Mouse (Mus musculus): ENCODE measurements around the gene Slc34a2. TPM values are rescaled to one million over a fixed set of nuclear protein-coding genes. Genes with fewer than 3 reads are reported as not detected.

Gene Slc34a2
- polyA plus RNA-seq, 2 experiments = 0.03 to 0.18 TPM

DNA sequence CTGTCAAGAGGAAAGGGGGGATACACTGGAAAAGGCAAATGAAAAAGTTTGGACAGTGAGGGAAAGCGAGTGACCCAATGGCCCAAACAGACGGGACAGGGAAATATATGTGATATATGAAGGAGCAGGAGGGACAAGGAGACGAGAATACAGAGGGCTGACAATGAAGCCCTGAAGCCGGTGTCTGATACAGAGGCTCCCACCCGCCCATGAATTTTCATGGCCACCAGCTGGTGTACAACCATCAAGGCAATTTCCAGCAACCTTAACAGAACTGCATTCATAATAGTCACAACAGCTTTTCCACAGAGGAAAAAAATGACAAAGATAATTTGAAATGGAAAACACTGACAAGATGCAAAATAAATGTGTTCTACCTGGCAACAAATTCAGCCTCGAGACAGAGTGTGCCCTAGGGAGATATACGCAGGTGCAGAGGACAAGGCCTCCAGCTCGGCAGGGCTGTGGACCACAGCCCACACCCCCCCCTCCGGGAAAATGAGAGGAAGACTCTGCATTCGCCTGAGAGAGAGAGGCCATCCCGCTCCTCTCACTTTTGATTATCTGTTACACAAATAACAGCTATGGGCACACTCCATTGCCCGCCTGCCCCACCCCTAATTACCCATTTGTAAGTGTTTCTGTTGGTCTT lies 76.9 kb downstream of the Slc34a2 start:
- H3K4me2 ChIP-seq (replicated peaks; ENCODE audit: low read depth, low read length, severe bottlenecking) = no peak overlapping the region
- no peak overlapping the region for H3K4me3 ChIP-seq (replicated peaks; ENCODE audit: low read length)
- ATAC-seq (ENCODE audit: low FRiP score, low read depth) (no peak), DNase-seq (ENCODE audit: low spot score) (no peak)
- no peaks in the 10 kb centered on the region for H3K27me3 ChIP-seq (ENCODE audit: control insufficient read depth, insufficient read depth, low read length)
- no peak for TF ChIP-seq POLR2A (IDR thresholded peaks at IDR 0.05; ENCODE audit: borderline replicate concordance, extremely low read depth, insufficient read depth, insufficient read length)
- H3K4me1 ChIP-seq (ENCODE audit: control insufficient read depth, insufficient read depth, low read length) = no peaks in the 10 kb centered on the region
- H3K9ac ChIP-seq (ENCODE audit: low read depth, low read length, severe bottlenecking) = no peak overlapping the region
- H3K36me3 ChIP-seq (ENCODE audit: control insufficient read depth, insufficient read depth, low read length) = no peaks in the 10 kb centered on the region
- 69% methylated on average over 12 of the region's 12 CpGs for WGBS
- H3K9me3 ChIP-seq (ENCODE audit: control insufficient read depth, low read length) = peaks cover 10% of the 10 kb centered on the region
- no peak overlapping the region for H3K27ac ChIP-seq (replicated peaks; ENCODE audit: low read depth, low read length)

DNA sequence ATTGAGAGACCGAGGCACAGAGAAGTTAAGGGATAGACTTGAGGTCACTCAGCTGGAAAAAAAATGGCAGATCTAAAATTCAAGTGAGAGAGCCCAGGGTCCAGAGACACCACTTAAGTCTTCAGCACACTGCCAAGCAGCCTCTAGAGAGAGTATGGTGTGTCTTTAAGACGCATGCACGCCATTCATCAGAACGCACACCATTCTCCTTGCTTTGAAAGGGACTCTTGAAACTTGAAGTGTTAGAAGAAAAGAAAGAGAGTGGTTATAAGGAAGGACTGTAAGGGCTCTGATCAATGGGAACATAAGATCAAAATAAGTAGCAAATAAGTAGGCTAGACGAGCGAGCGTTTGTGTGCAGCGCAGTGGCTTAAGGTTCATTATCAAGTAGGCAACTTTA lies 80.3 kb downstream of the Slc34a2 start:
- Histone ChIP-seq H3K4me3 (replicated peaks; ENCODE audit: low read length) (no peak overlapping the region), H3K9me3 (ENCODE audit: control insufficient read depth, low read length) (peaks cover 5% of the 10 kb centered on the region), H3K27ac (replicated peaks; ENCODE audit: low read depth, low read length) (no peak overlapping the region), H3K9ac (ENCODE audit: low read depth, low read length, severe bottlenecking) (no peak overlapping the region), H3K4me2 (replicated peaks; ENCODE audit: low read depth, low read length, severe bottlenecking) (no peak overlapping the region), H3K27me3 (ENCODE audit: control insufficient read depth, insufficient read depth, low read length) (no peaks in the 10 kb centered on the region), H3K4me1 (ENCODE audit: control insufficient read depth, insufficient read depth, low read length) (no peaks in the 10 kb centered on the region), H3K36me3 (ENCODE audit: control insufficient read depth, insufficient read depth, low read length) (no peaks in the 10 kb centered on the region)
- no peak for DNase-seq (ENCODE audit: low spot score)
- TF ChIP-seq POLR2A (IDR thresholded peaks at IDR 0.05; ENCODE audit: borderline replicate concordance, extremely low read depth, insufficient read depth, insufficient read length) = no peak
- 89% methylated on average over 8 of the region's 8 CpGs for whole genome bisulfite sequencing
- ATAC-seq (ENCODE audit: low FRiP score, low read depth) = no peak

DNA sequence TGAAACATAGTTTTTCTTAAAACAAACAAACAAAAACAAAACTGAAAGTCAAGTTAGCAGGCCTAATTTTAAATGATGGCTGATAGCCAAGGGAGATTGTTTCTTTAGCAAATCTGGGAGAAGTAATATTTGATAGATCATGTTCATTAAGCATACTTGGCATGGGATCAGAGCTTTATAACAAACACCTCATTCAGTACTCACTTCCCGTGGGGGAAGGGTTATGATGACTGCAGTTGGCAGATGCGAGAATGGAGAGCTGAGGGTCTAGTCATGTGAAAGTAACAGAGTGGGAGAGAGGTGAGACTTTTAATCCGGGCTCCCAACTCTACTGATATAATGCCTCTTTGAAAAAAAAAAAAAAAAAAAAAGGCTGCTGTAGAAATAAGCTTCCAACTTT lies 81.8 kb downstream of the Slc34a2 start:
- TF ChIP-seq POLR2A (IDR thresholded peaks at IDR 0.05; ENCODE audit: borderline replicate concordance, extremely low read depth, insufficient read depth, insufficient read length) = no peak
- ATAC-seq (ENCODE audit: low FRiP score, low read depth) (no peak), DNase-seq (ENCODE audit: low spot score) (no peak)
- Histone ChIP-seq H3K4me3 (replicated peaks; ENCODE audit: low read length) (no peak overlapping the region), H3K4me1 (ENCODE audit: control insufficient read depth, insufficient read depth, low read length) (no peaks in the 10 kb centered on the region), H3K36me3 (ENCODE audit: control insufficient read depth, insufficient read depth, low read length) (no peaks in the 10 kb centered on the region), H3K4me2 (replicated peaks; ENCODE audit: low read depth, low read length, severe bottlenecking) (no peak overlapping the region), H3K27me3 (ENCODE audit: control insufficient read depth, insufficient read depth, low read length) (no peaks in the 10 kb centered on the region), H3K9me3 (ENCODE audit: control insufficient read depth, low read length) (no peaks in the 10 kb centered on the region), H3K9ac (ENCODE audit: low read depth, low read length, severe bottlenecking) (no peak overlapping the region), H3K27ac (replicated peaks; ENCODE audit: low read depth, low read length) (no peak overlapping the region)
- WGBS = 45% methylated on average over 3 of the region's 3 CpGs

Other genes starting within 250 kb of the Slc34a2 start
- 115 and 149 TPM in 2 replicates for gene Anapc4, start 204.1 kb upstream of the Slc34a2 start, polyA plus RNA-seq (2012; rRNA removed)
- 118 and 129 TPM in 2 replicates for gene Anapc4, start 204.1 kb upstream of the Slc34a2 start, polyA plus RNA-seq (2014; fragmentation: Nextera tagmentation; extraction: Ambion mirVana)
- 4.6 and 5.1 TPM in 2 replicates for gene Sel1l3, start 175.8 kb downstream of the Slc34a2 start, polyA plus RNA-seq (2012; rRNA removed)
- gene Sel1l3, start 175.8 kb downstream of the Slc34a2 start, polyA plus RNA-seq (2014; fragmentation: Nextera tagmentation; extraction: Ambion mirVana) = 2.7 and 3.6 TPM in 2 replicates
- 47.4 and 48.1 TPM in 2 replicates for gene Smim20, start 229.0 kb downstream of the Slc34a2 start, polyA plus RNA-seq (2012; rRNA removed)
- 100 and 112 TPM in 2 replicates for gene Smim20, start 229.0 kb downstream of the Slc34a2 start, polyA plus RNA-seq (2014; fragmentation: Nextera tagmentation; extraction: Ambion mirVana)